Mouse (Mus musculus): Measurements from ENCODE around the gene Vmn2r89. TPM values are rescaled to one million over a fixed set of nuclear protein-coding genes. Genes with fewer than 3 reads are reported as not detected.
"Not testable (repeated sequence)": the region's sequence is repeated elsewhere in the genome, so short reads cannot be mapped to it uniquely, and the experiment has no call there.

The Vmn2r89 gene
- total RNA-seq (2022): not detected

DNA sequence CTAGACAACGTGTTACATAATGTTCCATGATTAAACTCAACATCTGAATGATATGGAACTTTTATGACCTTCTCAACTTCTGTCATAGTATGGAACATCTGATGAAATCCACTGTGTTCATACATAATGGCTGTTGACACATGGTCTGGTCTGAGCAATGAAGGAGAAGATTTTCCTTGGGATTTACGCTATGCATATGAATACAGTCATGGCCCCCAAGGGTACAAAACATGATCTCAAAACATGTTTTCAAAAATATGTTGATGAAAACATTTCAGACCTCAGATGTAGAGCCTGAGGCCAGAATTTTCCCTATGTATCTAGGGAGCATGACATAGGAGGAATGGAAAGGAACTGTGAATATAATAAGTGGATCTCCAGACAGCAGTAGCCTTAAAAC lies at the start of gene Vmn2r89:
Vmn2r89 (plus strand) TSS at position 301 of the 400 bp plus-strand sequence.
- DNase-seq (ENCODE audit: low spot score in 2 of 2): not testable (repeated sequence)

DNA sequence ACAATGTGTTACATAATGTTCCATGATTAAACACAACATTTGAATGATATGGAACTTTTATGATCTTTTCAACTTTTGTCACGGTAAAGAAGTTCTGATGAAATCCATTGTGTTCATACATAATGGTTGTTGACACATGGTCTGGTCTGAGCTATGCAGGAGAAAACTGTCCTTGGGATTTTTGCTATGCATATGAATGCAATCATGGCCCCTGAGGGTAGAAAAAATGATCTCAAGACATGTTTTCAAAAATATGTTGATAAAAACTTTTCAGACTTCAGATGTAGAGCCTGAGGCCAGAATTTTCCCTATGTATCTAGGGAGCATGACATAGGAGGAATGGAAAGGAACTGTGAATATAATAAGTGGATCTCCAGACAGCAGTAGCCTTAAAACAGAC lies 41.1 kb upstream of the Vmn2r89 start, which contains the start of gene Vmn2r88:
Vmn2r88 (plus strand) TSS at position 301 of the 400 bp plus-strand sequence.
- no peak for DNase-seq (ENCODE audit: low spot score in 2 of 2)

DNA sequence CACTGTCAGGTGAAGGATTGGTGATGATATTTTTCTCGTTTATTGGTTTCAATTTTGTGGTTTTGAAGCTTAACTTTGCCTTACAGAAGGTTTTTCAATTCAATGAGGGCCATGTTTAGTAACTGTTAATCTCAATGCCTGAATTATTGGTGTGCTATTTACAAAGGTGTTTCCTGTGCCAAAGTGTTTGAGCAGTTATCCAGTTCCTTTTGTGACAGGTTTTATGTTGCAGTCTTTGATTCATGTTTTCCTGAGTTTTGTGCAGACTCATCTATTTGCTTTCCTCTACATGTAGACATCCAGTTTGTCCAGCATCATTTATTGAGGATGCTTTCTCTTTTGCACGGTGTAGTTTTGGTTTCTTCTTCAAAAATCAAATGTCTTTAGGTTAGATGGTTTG lies 27.8 kb upstream of the Vmn2r89 start:
- DNase-seq (ENCODE audit: low spot score in 2 of 2): no peak

DNA sequence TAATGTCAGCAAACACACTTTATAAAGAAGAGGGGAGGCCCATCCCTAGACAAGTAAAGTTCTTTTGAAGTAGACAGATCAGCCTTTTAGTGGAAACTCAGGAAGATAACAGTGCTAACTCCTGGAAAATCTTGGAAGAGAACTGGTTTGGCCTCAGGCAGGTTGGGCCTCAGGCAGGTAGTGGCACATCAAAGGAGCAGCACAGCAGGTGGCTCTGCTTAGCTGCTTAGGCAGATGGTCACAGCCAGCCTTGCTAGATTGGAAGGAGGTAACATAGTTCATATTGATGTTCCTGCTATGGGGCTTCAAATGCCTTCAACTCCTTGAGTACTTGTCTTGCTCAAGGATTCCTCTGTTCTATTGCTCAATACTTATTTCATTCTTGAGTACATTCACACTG lies 21.5 kb upstream of the Vmn2r89 start:
- DNase-seq (ENCODE audit: low spot score in 2 of 2): not testable (repeated sequence)

DNA sequence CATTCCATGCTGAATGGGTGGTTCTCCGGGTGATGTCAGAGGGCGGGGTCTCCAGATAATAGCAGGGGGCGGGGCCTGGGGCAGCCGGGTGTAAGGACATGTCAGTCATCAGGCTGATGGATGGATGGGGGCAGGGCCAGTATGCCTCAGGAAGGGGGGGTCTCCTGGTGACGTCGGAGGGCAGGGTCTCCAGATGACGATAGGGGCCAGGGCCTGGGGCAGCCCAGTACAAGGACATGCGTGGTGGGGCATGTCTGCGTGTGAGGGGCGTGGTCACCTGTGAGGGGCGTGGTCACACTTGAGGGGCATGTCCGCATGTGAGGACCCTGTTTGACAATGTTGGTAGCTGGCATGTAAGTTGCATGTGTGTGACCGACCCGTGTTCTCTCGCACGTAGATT lies 17.1 kb upstream of the Vmn2r89 start:
- no peak for DNase-seq (ENCODE audit: low spot score in 2 of 2)

DNA sequence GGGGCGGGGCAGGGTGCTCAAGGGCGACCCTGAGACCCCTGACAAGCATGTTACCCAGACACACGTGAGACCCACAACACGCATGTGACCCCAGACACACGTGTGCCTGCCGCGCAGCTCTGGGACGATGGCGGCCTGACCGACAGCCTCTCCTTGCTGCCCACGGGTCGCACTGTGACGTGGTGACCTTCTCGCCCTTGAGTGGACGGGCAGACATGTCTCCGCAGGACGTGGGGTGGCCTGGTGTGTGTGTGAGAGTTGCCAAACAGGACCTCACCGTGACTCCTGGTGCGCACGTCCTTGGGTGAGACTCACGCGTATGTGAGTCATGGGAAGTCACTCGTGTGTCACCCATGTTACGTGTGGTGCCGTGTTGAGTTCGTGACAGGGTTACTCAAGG lies 16.6 kb upstream of the Vmn2r89 start:
- no peak for DNase-seq (ENCODE audit: low spot score in 2 of 2)

DNA sequence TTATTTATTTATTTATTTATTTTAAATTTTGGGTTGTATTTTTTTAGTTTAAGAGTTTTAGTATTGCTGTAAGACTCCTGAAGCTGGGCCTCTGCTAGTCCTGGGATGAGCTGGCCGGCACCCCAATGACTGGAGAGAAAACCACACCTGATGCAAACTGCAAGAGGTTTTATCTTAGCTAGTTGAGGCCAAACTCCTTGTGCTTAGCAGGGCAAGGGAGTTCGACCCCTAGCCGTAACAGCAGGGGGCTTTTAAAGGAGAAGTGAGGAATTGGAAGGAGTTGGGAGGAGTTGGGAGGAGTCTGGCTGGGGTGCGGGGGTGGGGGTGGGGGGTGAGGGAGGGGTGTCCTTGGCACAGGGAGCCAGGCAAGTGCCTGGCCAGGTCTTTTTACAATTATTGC lies 12.7 kb upstream of the Vmn2r89 start:
- no peak for DNase-seq (ENCODE audit: low spot score in 2 of 2)

DNA sequence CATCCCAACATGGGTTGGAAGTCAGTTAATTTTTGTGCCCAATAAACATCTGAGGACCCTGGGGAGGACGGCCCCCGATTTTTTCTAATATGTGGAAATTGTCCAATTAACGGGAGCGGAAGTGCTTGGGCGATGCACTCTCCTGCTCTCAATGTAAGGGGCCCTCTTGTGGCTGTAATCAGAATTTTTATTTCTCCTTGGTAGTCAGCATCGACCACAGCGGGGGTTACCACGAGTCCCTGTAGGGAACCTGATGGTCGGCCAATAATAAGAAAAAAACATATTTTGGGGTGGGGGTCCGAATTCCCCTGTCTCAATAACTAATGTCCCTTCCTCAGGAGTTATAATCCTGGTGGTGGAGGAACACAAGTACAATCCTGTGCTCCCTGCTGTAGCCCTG lies 28.6 kb downstream of the Vmn2r89 start:
- DNase-seq (ENCODE audit: low spot score in 2 of 2): not testable (repeated sequence)

DNA sequence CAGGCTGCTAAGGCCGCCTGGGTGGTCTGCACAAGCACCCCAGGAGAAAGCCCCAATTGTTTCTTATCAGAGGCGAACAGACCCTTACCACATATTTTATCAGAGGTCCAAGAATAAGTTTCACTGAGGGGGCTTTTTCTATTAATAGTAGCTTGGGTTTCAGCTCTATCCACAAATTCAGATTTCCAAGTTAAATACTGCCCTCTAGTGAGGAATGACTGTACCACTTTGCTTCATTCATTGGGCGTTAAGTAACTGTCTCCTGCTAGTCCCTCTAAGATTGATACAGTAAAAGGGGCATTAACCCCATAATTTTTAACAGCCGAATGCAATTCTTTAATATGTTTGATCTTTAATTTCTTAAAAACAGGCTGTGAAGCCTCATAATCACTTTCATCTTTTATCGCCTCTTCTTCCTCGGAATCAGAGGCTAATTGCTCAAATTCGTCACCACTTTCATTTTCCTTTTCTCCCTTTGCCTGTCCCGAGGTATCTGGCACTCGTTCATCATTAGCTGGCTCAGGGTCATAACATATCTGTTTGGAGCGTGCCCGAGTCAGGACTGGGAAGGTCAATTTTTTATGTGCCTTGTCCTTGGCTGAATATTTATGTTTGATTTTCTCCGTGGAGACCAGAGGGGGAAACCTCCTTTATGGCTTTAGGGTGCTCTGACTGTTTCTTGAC lies 29.8 kb downstream of the Vmn2r89 start:
- DNase-seq (ENCODE audit: low spot score in 2 of 2): not testable (repeated sequence)

DNA sequence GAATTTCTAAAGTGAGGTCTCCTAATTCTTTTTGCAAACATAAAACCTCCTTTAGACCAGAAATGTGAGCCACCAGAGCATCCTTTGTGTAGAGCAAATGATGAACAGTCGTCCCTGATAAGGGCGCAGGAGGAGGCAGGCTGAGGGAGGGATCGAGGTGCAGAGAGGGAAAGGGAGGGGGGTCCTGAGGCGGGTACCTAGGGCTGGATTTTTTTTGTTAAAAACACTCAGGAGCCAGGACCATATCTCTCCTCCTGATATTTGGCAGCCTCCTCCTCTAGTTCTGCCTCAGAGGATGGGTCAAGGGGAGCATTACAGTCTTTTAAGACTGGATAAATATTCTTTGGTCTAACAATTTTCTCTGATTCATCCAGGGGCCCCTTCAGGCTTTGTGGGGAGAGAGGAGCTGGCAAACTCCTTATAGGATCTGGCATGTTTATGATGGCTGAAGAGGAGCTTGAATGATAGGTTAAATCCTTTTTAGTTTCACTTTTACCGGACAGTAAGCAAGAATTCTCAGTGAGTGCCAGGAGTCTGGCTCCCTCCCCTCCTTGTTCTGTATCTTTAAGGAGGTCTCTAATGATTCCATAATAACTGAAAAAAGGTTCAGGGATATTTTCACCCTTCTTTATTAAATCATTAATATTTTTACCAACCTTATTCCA lies 30.5 kb downstream of the Vmn2r89 start:
- DNase-seq (ENCODE audit: low spot score in 2 of 2): no peak

DNA sequence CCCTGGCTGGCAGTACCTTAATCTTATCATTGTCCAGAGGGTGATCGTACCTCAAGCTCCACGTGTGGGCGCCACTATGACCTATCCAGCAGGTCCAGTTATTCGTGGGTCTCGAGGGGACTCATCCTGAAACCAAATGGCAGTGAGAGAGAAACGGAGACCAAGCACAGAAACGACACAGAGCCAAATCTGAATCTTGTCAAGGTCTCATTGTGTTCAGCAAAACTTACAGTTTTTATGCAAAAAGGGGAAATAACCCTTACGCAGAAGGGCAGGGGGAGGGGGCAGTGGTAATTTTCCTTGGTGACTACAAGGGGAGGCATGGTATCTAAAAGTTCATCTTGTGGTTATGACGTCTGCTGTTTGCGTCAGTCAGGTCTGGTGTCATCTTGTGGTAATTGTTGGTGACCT lies 31.3 kb downstream of the Vmn2r89 start:
- not testable (repeated sequence) for DNase-seq (ENCODE audit: low spot score in 2 of 2)

DNA sequence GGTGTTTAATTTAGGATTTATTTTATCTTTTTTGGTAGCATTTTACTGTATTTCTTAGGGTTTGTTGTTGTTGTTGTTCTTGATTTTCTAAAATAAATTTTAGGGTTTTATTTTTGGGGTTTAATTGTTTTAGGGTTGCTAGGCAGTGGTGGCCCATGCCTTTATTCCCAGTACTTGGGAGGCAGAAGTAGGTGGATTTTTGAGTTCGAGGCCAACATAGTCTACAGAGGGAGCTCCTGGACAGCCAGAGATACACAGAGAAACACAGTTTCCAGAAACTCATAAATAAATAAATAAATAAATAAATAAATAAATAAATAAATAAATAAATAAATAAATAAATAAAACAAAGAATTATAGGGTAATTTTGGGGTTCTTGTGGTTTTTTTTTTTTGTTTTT lies 32.0 kb downstream of the Vmn2r89 start:
- no peak for DNase-seq (ENCODE audit: low spot score in 2 of 2)

DNA sequence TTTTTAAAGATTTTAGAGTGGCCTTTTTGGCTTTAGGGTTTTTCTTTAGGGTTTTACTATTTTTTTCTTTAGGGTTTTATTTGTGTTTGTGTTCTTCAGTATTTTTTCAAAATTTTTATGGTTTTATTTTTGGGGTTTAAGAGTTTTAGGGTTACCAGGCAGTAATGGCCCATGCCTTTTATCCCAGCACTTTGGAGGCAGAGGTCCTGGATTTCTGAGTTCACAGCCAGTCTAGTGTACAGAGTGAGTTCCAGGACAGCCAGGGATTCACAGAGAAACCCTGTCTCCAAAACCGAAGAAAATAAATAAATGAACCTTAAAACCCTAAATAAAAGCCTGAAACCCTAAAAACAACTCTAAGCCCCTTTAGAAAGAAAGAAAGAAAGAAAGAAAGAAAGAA lies 34.5 kb downstream of the Vmn2r89 start:
- DNase-seq (ENCODE audit: low spot score in 2 of 2): no peak

DNA sequence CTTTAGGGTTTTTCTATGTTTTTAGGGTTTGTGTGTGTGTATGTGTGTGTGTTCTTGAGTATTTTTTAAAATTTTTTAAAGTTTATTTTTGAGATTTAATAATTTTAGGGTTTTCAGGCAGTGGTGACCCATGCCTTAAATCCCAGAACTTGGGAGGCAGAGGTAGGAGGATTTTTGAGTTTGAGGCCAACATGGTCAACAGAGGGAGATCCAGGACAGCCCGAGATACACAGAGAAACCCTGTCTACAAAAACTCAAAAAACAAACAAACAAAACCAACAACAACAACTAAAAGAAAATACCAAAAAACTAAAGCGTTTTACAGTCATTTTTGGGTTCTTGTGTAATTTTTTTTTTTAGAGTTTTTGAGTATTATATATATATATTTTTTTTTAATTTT lies 44.1 kb downstream of the Vmn2r89 start:
- DNase-seq (ENCODE audit: low spot score in 2 of 2): no peak

DNA sequence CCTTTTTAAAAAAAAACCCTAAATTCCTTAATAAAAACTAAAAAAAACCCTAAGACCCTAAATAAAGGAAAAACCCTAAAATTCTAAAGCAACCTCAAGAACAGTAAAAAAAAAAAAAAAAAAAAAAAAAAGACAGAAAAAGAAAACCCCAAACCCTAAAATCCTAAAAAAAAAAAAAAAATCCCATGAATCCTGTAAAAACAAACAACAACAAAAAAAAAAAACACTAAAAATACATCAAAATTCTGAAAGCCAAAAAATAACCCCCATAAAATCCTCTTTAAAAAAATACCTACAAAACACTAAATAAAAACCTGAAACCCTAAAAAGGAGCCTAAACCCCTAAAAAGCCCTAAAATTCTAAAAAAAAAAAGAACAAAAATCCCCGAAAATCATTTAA lies 45.3 kb downstream of the Vmn2r89 start:
- no peak for DNase-seq (ENCODE audit: low spot score in 2 of 2)

DNA sequence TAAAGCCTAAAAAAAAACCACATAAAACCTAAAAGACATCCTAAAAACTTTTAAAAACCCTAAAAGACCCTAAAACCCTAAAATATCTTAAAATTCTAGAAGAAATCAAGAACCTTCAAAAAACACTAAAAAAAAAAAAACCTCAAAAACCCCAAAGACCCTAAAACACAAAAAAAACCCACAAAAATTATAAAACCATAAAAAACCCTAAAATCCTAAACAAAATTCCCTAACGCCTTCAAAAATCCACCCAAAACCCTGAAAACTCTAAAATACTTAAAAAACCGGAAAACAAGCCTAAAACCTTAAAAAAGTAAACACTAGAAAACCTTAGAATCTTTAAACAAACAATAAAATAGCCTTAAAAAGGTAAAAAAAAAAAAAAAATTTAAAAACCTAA lies 46.3 kb downstream of the Vmn2r89 start:
- DNase-seq (ENCODE audit: low spot score in 2 of 2): no peak

DNA sequence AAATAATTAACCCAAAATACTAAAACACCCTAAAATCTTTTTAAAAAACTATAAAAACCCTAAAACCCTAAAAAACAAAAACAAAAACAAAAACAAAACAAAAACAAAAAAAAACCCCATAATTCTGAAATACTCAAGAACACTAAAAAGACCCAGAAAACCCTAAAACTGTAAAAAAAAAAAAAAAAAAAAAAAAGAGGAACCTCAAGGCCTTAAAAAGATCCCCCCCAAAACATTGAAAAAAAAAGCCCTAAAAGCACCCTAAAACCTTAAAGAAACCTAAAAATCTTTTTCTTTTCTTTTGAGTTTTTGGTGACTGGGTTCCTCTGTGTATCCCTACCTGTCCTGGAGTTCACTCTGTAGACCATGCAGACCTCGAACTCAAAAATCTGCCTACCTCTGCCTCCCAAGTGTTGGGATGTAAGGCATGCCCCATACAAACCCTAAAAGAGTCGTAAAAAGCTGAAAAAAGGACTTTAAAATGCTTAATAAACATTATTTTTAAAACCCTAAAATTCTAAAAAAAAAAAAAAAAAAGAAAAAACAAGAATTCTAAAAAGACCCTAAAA lies 48.1 kb downstream of the Vmn2r89 start:
- no peak for DNase-seq (ENCODE audit: low spot score in 2 of 2)

DNA sequence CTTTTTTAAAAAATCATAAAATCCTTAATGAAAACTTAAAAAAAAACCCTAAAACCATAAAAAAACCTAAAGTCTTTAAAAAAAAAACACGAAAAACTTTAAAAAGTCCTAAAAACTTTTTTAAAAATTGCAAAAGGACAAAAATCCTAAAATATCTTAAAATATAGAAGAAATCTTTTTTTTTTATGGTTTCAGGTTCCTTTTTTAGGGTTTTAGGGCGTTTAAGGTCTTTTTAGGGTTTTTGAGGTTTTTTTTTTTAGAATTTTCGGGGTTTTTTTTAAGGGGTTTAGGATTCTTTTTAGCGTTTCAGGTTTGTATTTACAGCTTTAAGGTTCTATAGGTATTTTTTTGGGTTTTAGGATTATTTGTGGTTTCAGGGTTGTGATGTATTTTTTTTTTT lies 48.8 kb downstream of the Vmn2r89 start:
- DNase-seq (ENCODE audit: low spot score in 2 of 2): no peak

DNA sequence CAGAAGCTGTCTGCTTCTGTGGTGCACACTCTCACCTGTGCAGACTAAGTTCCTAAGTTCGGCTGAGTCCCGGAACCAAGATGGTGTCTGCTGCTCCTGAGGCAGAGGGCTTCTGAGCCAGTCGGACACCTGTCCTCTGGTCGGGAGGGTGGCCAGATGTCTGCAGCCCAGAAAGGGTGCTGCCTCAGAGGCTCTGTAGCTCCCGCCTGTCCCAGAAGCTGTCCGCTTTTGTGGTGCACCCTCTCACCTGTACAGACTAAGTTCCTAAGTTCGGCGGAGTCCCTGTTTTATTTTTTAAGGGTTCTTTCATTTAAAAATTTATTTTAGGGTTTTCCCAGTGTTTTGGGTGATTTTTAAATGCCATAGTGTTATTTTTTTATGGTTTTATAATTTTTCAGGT lies 55.8 kb downstream of the Vmn2r89 start:
- DNase-seq (ENCODE audit: low spot score in 2 of 2): no peak
